Mouse (Mus musculus) cerebellum, adult 2 months (tissue): ENCODE data around the gene C130032M10Rik. TPM values are rescaled to one million over a fixed set of nuclear protein-coding genes. Genes with fewer than 3 reads are reported as not detected.

ENCODE experiments used
- DNase-seq, 2 experiments: peaks; one replicate each; pipeline ENCODE4 v3.0.0; 2021
- H3K27ac ChIP-seq: fragments of 200-500 bp; 2 replicates; pipeline ENCODE4 v1.5.1; 2012; ENCODE audit warnings: low read length, control low read depth, inconsistent platforms; ENCODE audit not compliant: insufficient read depth
- H3K27me3 ChIP-seq: fragments of 200-500 bp; 2 replicates; pipeline ENCODE4 v1.6.1; 2012; ENCODE audit warnings: inconsistent platforms, mild to moderate bottlenecking, low read length, moderate library complexity; ENCODE audit not compliant: control insufficient read depth, insufficient read depth
- H3K4me1 ChIP-seq: fragments of 200-500 bp; 2 replicates; pipeline ENCODE4 v1.6.1; 2011; ENCODE audit warnings: low read length; ENCODE audit not compliant: control insufficient read depth, insufficient read depth
- H3K4me3 ChIP-seq: fragments of 200-500 bp; replicated peaks from 2 replicates; pipeline ENCODE3; 2011; ENCODE audit warnings: mild to moderate bottlenecking, low read depth, low read length, control low read depth; ENCODE audit not compliant: insufficient read depth
- CTCF ChIP-seq: fragments of 200-500 bp; IDR thresholded peaks from 2 replicates; pipeline ENCODE4 v1.5.1; 2011; ENCODE audit warnings: low read depth, mild to moderate bottlenecking, control low read depth, low read length, moderate library complexity, borderline replicate concordance; ENCODE audit not compliant: insufficient read depth
- POLR2A ChIP-seq: fragments of 200-500 bp; IDR thresholded peaks from 2 replicates; pipeline ENCODE4 v1.6.1; 2011; ENCODE audit warnings: low read length, control low read depth, borderline replicate concordance; ENCODE audit not compliant: insufficient read depth
- WGBS: fragments of 180-500 bp; shearing (Covaris S2); methylation state at CpG from one replicate; pipeline ENCODE4 v1.1.7; 2018; 5-methylcytosine and 5-hydroxymethylcytosine counted together
- polyA plus RNA-seq: library from polyadenylated mRNA; depleted of rRNA; stranded (reverse); fragments of >200 nt; gene quantifications from 2 replicates; pipeline ENCODE4 v1.2.3, GENCODE M21; 2012

Gene C130032M10Rik
- polyA plus RNA-seq, 1 experiment, result not detected

GRCm38 (mm10) chr9:114527992-114528679 lies 12.6 kb downstream of the C130032M10Rik start:
- Histone ChIP-seq H3K4me1 (no peaks in the 10 kb centered on the region), H3K27ac (no peak overlapping the region), H3K4me3 (no peak overlapping the region), H3K27me3 (no peaks in the 10 kb centered on the region; the same call in 1 of the 2 replicates)
- DNase-seq, result no peak
- 28% methylated on average over 17 of the region's 17 CpGs for WGBS
- no peak for TF ChIP-seq POLR2A
- no peak for TF ChIP-seq CTCF

DNA sequence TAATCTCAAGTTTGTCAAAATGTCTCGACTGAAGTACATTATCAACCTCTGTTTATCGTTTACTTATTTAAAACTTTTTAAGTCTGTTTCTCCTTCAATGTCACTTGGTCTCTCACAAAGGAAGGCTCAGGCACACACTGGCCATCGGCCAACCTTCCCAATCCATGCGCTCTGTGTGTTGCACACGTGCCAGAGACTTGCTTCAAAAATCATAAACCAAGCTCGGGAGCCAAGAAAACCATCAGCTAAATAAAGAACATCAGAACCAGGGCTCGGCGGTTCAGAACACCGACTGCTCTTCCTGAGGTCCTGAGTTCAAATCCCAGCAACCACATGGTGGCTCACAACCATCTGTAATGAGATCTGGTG lies 13.2 kb downstream of the C130032M10Rik start:
- DNase-seq, result no peak
- H3K4me1 ChIP-seq, result no peaks in the 10 kb centered on the region
- WGBS, result 12% methylated on average over 9 of the region's 9 CpGs
- no peaks in the 10 kb centered on the region; the same call in 1 of the 2 replicates for H3K27me3 ChIP-seq
- TF ChIP-seq CTCF, result no peak
- TF ChIP-seq POLR2A, result no peak
- no peak overlapping the region for H3K4me3 ChIP-seq
- H3K27ac ChIP-seq, result no peak overlapping the region

GRCm38 (mm10) chr9:114531276-114531675 lies 15.8 kb downstream of the C130032M10Rik start:
- no peak overlapping the region for H3K4me3 ChIP-seq
- 40% methylated on average over 11 of the region's 11 CpGs for WGBS
- no peaks in the 10 kb centered on the region; the same call in 1 of the 2 replicates for H3K27me3 ChIP-seq
- no peak overlapping the region for H3K27ac ChIP-seq
- TF ChIP-seq POLR2A (no peak), CTCF (no peak)
- H3K4me1 ChIP-seq, result no peaks in the 10 kb centered on the region
- no peak for DNase-seq

GRCm38 (mm10) chr9:114533848-114534247 lies 18.4 kb downstream of the C130032M10Rik start:
- WGBS, result 89% methylated on average over 4 of the region's 4 CpGs
- H3K27ac ChIP-seq, result no peak overlapping the region

GRCm38 (mm10) chr9:114534747-114535517 lies 19.4 kb downstream of the C130032M10Rik start:
- 82% methylated on average over 9 of the region's 9 CpGs for WGBS
- Histone ChIP-seq H3K27me3 (no peaks in the 10 kb centered on the region; the same call in 1 of the 2 replicates), H3K27ac (no peak overlapping the region), H3K4me1 (no peaks in the 10 kb centered on the region), H3K4me3 (no peak overlapping the region)
- TF ChIP-seq POLR2A (no peak), CTCF (no peak)
- no peak for DNase-seq

More at GRCm38 (mm10) chr9:114533848-114534247, 18.4 kb downstream of the C130032M10Rik start:
- Histone ChIP-seq H3K27me3 (no peaks in the 10 kb centered on the region; the same call in 1 of the 2 replicates), H3K4me3 (no peak overlapping the region), H3K4me1 (no peaks in the 10 kb centered on the region)
- no peak for TF ChIP-seq POLR2A
- no peak for TF ChIP-seq CTCF
- no peak for DNase-seq

DNA sequence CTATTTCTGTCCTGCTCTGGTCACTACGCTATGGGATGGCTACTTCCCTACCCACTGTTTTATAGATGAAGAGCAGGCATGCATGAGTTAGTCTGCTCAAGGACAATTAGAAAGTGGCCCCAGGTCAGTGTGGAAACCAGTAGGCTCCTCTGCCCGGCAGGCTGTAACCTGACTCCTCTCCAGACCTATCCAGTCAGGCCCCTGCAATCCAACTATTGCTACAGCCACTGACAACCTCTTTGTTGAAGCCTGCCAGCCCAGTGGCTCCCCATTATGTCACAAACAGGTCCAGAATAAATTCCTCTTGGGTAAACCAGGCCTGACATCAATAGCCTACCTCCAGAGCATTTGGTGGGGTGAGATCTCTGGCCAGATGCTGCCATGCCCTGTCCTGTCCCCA lies 21.1 kb downstream of the C130032M10Rik start:
- no peaks in the 10 kb centered on the region; the same call in 1 of the 2 replicates for H3K27me3 ChIP-seq
- H3K4me1 ChIP-seq, result no peaks in the 10 kb centered on the region
- WGBS, result 67% methylated on average over 2 of the region's 2 CpGs
- H3K27ac ChIP-seq, result no peak overlapping the region
- no peak for TF ChIP-seq POLR2A
- no peak for TF ChIP-seq CTCF
- no peak for DNase-seq
- no peak overlapping the region for H3K4me3 ChIP-seq

DNA sequence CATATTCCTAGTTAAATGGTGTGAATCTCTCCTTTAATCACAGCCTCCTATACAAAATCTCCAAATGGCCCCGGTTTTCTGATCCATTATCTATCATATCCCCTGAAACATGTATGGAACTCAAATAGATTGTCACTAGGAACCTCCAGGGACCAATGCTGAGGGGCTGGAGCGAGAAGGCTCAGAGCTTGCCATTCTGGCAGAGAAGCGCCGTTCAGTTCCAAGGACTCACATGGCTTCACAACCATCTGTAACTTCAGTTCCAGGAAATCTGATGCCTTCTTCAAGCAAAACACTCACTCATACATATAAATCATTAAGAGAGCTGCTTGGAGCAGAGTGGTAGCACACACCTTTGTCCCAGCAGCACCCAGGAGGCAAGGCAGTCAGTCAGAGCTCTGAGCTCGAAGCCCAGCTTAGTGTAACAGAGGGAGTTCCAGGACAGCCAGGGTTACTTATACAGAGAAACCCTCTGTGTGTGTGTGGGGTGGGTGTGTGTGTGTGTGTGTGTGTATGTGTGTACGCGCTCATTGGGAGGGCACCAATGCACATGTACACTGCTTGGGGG lies 23.6 kb downstream of the C130032M10Rik start:
- no peak overlapping the region for H3K27ac ChIP-seq
- no peak overlapping the region for H3K4me3 ChIP-seq
- no peak for DNase-seq
- WGBS, result 58% methylated on average over 7 of the region's 7 CpGs
- TF ChIP-seq CTCF (no peak), POLR2A (no peak)
- no peaks in the 10 kb centered on the region; the same call in 1 of the 2 replicates for H3K27me3 ChIP-seq
- 0 out of 2 replicates have a peak, but pooled peaks cover 2% of the 10 kb centered on the region for H3K4me1 ChIP-seq
